Mouse (Mus musculus) heart, postnatal 0 days (tissue): ENCODE data around the gene Rdx. TPM values are rescaled to one million over a fixed set of nuclear protein-coding genes. Genes with fewer than 3 reads are reported as not detected.

ENCODE experiments used
- ATAC-seq: fragments of 200-750 bp; cut with Nextera tagmentation; 2 replicates; pipeline ENCODE4 v1.8.0; 2017; ENCODE audit warnings: low read depth, moderate number of reproducible peaks, moderate library complexity; ENCODE audit not compliant: insufficient read depth
- DNase-seq: peaks from one replicate; pipeline ENCODE4 v3.0.0-alpha.2; 2016; ENCODE audit warnings: low spot score
- H3K27ac ChIP-seq: fragments of 300-500 bp; sonication (generic); 2 replicates; pipeline ENCODE4 v1.5.1; 2014; ENCODE audit warnings: low read depth, mild to moderate bottlenecking
- H3K27me3 ChIP-seq: fragments of 300-500 bp; sonication (generic); 2 replicates; pipeline ENCODE4 v1.6.1; 2014; ENCODE audit warnings: low read length, mixed read lengths; ENCODE audit not compliant: control insufficient read depth, insufficient read depth
- H3K36me3 ChIP-seq: fragments of 300-500 bp; sonication (generic); replicated peaks from 2 replicates; pipeline ENCODE4 v1.6.1; 2014; ENCODE audit warnings: low read length, mixed read lengths; ENCODE audit not compliant: control insufficient read depth, insufficient read depth
- H3K4me1 ChIP-seq: fragments of 300-500 bp; sonication (generic); 2 replicates; pipeline ENCODE4 v1.6.1; 2014; ENCODE audit warnings: antibody characterized with exemption; ENCODE audit not compliant: control insufficient read depth, insufficient read depth
- H3K4me2 ChIP-seq: fragments of 300-500 bp; sonication (generic); 2 replicates; pipeline ENCODE4 v1.6.1; 2014; ENCODE audit warnings: low read depth, mild to moderate bottlenecking, low read length, moderate library complexity
- H3K4me3 ChIP-seq: fragments of 300-500 bp; sonication (generic); 2 replicates; pipeline ENCODE4 v1.5.1; 2014; ENCODE audit warnings: low read depth, low read length
- H3K9ac ChIP-seq: fragments of 300-500 bp; sonication (generic); replicated peaks from 2 replicates; pipeline ENCODE4 v1.6.1; 2014; ENCODE audit warnings: low read depth, low read length, mixed read lengths
- H3K9me3 ChIP-seq: fragments of 300-500 bp; sonication (generic); replicated peaks from 2 replicates; pipeline ENCODE4 v1.6.1; 2016; ENCODE audit warnings: low read length; ENCODE audit not compliant: control insufficient read depth
- CTCF ChIP-seq: IDR thresholded peaks from 2 replicates; pipeline ENCODE4 v1.5.1; 2016; ENCODE audit warnings: antibody characterized with exemption, control low read depth, low read depth
- EP300 ChIP-seq: IDR thresholded peaks from 2 replicates; pipeline ENCODE4 v1.6.1; 2016; ENCODE audit warnings: antibody characterized with exemption, low read depth
- WGBS: fragments of 180-500 bp; shearing (Covaris S2); extraction: QIAGEN DNeasy Blood & Tissue Kit; methylation state at CpG from one replicate; pipeline ENCODE4 v1.1.7; 2014; 5-methylcytosine and 5-hydroxymethylcytosine counted together
- polyA plus RNA-seq: library from polyadenylated mRNA; unstranded; fragments of >200 nt; fragmentation: Nextera tagmentation; extraction: Ambion mirVana; gene quantifications from 2 replicates; pipeline ENCODE4 v1.2.1, GENCODE M21; 2015
- total RNA-seq: library from RNA; depleted of rRNA; stranded (reverse); fragments of >200 nt; gene quantifications from 2 replicates; pipeline ENCODE4 v1.2.3, GENCODE M21; 2014; ENCODE audit warnings: low replicate concordance

Rdx gene
- total and polyA plus RNA-seq, 2 experiments from 2014 or later = 102 to 105 TPM

DNA sequence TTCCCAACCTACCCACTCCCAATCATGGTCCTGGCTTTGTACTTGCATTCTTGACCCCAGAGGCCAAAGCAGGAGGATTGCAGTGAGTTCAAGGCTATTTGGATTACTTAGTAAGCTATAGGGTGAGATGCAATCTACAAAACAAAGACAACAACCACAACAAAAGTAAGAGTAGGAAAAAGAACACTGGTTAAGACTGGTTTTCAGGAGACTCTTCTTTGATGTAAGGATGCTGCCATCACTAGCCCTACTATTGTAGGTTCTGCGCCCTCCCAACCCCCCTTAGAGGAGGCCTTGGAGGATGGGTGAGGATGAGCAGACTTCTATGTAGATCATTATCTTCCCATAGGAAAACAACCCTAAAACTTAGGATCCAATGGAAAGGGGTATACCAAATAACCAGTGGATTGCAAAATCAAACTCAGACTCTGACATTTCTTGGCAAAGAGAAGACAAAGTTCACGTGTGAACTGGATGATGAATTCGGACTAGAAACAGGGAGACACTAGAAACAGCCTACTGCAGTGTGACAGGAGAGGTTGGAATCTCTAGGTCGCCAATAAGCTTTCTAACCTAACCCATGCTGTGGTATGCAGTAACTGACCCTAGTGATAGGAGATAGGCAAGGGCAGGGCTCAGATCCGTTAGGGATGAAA is 34.1 kb upstream of the Rdx start:
- no peak overlapping the region for H3K4me3 ChIP-seq
- 65% methylated on average over 5 of the region's 5 CpGs for WGBS
- H3K4me1 ChIP-seq = no peaks in the 10 kb centered on the region
- H3K27me3 ChIP-seq = no peaks in the 10 kb centered on the region
- ATAC-seq (no peak), DNase-seq (no peak)
- TF ChIP-seq EP300 (no peak), CTCF (no peak)
- no peak overlapping the region for H3K27ac ChIP-seq
- no peak overlapping the region for H3K4me2 ChIP-seq
- H3K36me3 ChIP-seq = no peaks in the 10 kb centered on the region
- H3K9ac ChIP-seq = no peak overlapping the region
- no peaks in the 10 kb centered on the region for H3K9me3 ChIP-seq

DNA sequence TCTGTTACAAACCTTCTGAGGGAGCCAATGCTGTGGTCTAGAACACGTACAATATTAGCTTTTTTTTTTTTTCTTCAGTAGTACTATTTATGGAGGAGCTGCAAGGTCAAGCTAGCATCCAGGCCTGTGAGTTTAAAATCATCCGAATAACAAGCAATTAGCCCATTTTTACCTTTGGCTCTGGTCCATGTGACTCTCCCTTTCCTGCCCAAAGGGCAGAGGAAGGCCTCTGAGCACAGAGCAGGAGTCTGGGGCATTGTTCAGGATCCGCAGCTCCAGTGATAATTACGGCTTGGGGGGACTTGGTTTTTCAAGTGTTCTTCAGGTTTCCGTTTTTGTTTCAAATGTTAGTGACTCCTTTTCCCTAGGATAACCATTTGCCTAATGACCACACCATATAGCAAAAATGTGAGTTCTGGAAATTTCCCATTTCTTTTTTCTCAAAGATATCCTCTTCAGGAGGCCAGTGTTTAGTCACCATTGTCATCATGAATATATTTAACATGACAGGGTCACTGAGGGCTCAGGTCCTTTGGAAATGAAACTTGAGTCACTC is 33.0 kb upstream of the Rdx start:
- no peak overlapping the region for H3K9ac ChIP-seq
- TF ChIP-seq EP300 = no peak
- TF ChIP-seq CTCF = no peak
- ATAC-seq (peak; percentile 51; the same call in 1 of the 2 replicates), DNase-seq (peak; percentile 14)
- H3K27ac ChIP-seq = 0 out of 2 replicates have a peak overlapping the region, but pooled peaks have one; percentile 11
- H3K4me2 ChIP-seq = no peak overlapping the region
- H3K4me3 ChIP-seq = no peak overlapping the region
- no peaks in the 10 kb centered on the region for H3K4me1 ChIP-seq
- no peaks in the 10 kb centered on the region for H3K27me3 ChIP-seq
- 55% methylated on average over 5 of the region's 5 CpGs for WGBS
- H3K9me3 ChIP-seq = no peaks in the 10 kb centered on the region
- H3K36me3 ChIP-seq = no peaks in the 10 kb centered on the region

GRCm38 (mm10) chr9:52017091-52017490 is 29.9 kb upstream of the Rdx start:
- Histone ChIP-seq H3K4me3 (no peak overlapping the region), H3K9ac (no peak overlapping the region), H3K27me3 (no peaks in the 10 kb centered on the region), H3K4me1 (no peaks in the 10 kb centered on the region), H3K27ac (no peak overlapping the region), H3K36me3 (no peaks in the 10 kb centered on the region), H3K9me3 (no peaks in the 10 kb centered on the region), H3K4me2 (no peak overlapping the region)
- ATAC-seq (no peak), DNase-seq (no peak)
- WGBS = 78% methylated on average over 3 of the region's 3 CpGs
- TF ChIP-seq EP300 (no peak), CTCF (no peak)

DNA sequence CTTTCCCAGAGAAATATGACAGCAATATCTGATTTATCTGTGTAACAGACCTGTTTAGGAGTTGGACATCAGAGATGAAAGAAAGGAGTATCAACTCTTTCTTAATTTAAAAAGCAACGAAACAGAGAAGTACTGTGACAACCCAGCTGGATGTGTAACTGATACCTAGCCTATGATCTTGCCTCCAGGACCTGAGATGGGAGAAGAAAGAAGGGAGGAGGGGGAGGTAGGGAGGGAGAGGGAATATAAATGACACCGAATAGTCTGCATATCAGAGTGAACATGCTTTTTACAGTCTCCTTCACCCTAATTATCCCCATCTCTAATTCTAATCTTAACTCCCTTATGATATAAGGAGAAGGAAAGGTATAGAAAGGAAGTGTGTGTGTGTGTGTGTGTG is 29.1 kb upstream of the Rdx start:
- no peak overlapping the region for H3K4me3 ChIP-seq
- TF ChIP-seq EP300 = no peak
- no peak for TF ChIP-seq CTCF
- DNase-seq (no peak), ATAC-seq (no peak)
- no peak overlapping the region for H3K9ac ChIP-seq
- H3K27me3 ChIP-seq = no peaks in the 10 kb centered on the region
- H3K4me2 ChIP-seq = no peak overlapping the region
- H3K9me3 ChIP-seq = no peaks in the 10 kb centered on the region
- WGBS = 67% methylated on average over 2 of the region's 2 CpGs
- H3K36me3 ChIP-seq = no peaks in the 10 kb centered on the region
- no peak overlapping the region for H3K27ac ChIP-seq
- H3K4me1 ChIP-seq = no peaks in the 10 kb centered on the region

DNA sequence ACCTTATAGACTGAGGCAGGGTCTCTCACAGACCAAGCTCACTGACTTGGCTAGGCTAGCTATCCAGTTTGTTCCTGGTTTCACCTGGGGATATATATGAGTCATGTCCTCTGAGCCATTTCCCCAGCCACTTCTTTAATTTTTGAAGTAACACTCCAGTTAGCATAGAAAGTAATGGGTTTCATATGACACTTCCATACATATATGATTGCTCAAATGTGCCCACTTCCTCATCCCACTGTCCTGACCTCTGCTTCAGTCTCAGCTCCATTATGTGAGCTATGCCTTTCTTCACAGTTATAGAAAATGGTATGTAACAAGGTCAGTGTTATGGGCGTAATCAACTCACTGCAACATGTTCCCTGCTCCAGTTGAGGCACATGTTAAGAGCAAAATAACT is 28.5 kb upstream of the Rdx start:
- no peak for ATAC-seq
- H3K27me3 ChIP-seq = no peaks in the 10 kb centered on the region

More for the DNA sequence above, 28.5 kb upstream of the Rdx start:
- no peak for TF ChIP-seq EP300
- TF ChIP-seq CTCF = no peak
- no peak for DNase-seq
- Histone ChIP-seq H3K4me1 (no peaks in the 10 kb centered on the region), H3K9ac (no peak overlapping the region), H3K4me3 (no peak overlapping the region), H3K36me3 (no peaks in the 10 kb centered on the region), H3K27ac (no peak overlapping the region), H3K4me2 (no peak overlapping the region), H3K9me3 (no peaks in the 10 kb centered on the region)
- 97% methylated on average over 1 of the region's 1 CpGs for WGBS
